Mouse (Mus musculus) CH12.LX (cell line): ENCODE measurements around the gene Neurl4. TPM values are rescaled to one million over a fixed set of nuclear protein-coding genes. Genes with fewer than 3 reads are reported as not detected.

ENCODE experiments used
- DNase-seq: peaks from one replicate; pipeline ENCODE4 v3.0.0-alpha.2; 2013; ENCODE audit errors: extremely low read depth
- H3K27ac ChIP-seq: 2 replicates; pipeline ENCODE4 v1.5.1; 2012; ENCODE audit warnings: low read depth, mild to moderate bottlenecking, control low read depth, moderate library complexity; ENCODE audit not compliant: insufficient read depth
- H3K27me3 ChIP-seq: replicated peaks from 2 replicates; pipeline ENCODE3; 2012; ENCODE audit warnings: inconsistent platforms
- H3K36me3 ChIP-seq, 2 experiments: replicated peaks in 1 of 2; 2 replicates each; pipeline versions ENCODE3 to v1.6.1; 2012; ENCODE audit warnings: inconsistent platforms in 1 of 2, low read length in 1 of 2, mild to moderate bottlenecking in 1 of 2, mixed read lengths in 1 of 2, moderate library complexity in 1 of 2; ENCODE audit not compliant: control insufficient read depth in 1 of 2, insufficient read depth in 1 of 2
- H3K4me1 ChIP-seq, 2 experiments: 2 replicates each; pipeline ENCODE4 v1.6.1; 2012; ENCODE audit warnings: inconsistent platforms in 1 of 2, moderate library complexity in 1 of 2; ENCODE audit not compliant: insufficient read depth in 2 of 2, control insufficient read depth in 1 of 2
- H3K4me2 ChIP-seq: 2 replicates; pipeline ENCODE4 v1.6.1; 2012; ENCODE audit warnings: low read depth, mild to moderate bottlenecking, control low read depth; ENCODE audit not compliant: poor library complexity, insufficient read depth, severe bottlenecking
- H3K4me3 ChIP-seq, 3 experiments: fragments of 150-350 bp in 1 of 3; sonication (generic) in 1 of 3; replicated peaks in 1 of 3; 2 replicates each; pipeline versions ENCODE3 to v1.5.1; 2011 to 2012; ENCODE audit warnings: low read depth in 2 of 3, low read length in 2 of 3, mild to moderate bottlenecking in 2 of 3, moderate library complexity in 2 of 3, control low read depth in 1 of 3, improper control_type of control experiment in 1 of 3, inconsistent platforms in 1 of 3, mixed read lengths in 1 of 3; ENCODE audit not compliant: poor library complexity in 1 of 3
- H3K79me2 ChIP-seq: replicated peaks from 2 replicates; pipeline ENCODE4 v1.6.1; 2012; ENCODE audit warnings: mild to moderate bottlenecking, moderate library complexity; ENCODE audit not compliant: control insufficient read depth, poor library complexity, insufficient read depth, severe bottlenecking; ENCODE audit errors: extremely low read depth
- H3K9ac ChIP-seq: 2 replicates; pipeline ENCODE4 v1.6.1; 2012; ENCODE audit warnings: low read depth, mild to moderate bottlenecking, control low read depth, moderate library complexity; ENCODE audit not compliant: insufficient read depth
- H3K9me3 ChIP-seq: replicated peaks from 2 replicates; pipeline ENCODE3; 2012; ENCODE audit warnings: low read length, inconsistent platforms, mixed read lengths
- CHD1 ChIP-seq: IDR thresholded peaks from 2 replicates; pipeline ENCODE4 v1.6.1; 2012; ENCODE audit warnings: low read depth, low read length, improper control_type of control experiment, inconsistent platforms
- CHD2 ChIP-seq: IDR thresholded peaks from 2 replicates; pipeline ENCODE4 v1.6.1; 2011; ENCODE audit warnings: low read length, improper control_type of control experiment
- CTCF ChIP-seq, 2 experiments: IDR thresholded peaks in 1 of 2; conservative IDR thresholded peaks in 1 of 2; 2 replicates each; pipeline ENCODE4 v1.5.1; 2011 to 2012; ENCODE audit warnings: low read depth in 2 of 2, low read length in 2 of 2, improper control_type of control experiment in 1 of 2, inconsistent platforms in 1 of 2, mild to moderate bottlenecking in 1 of 2, moderate library complexity in 1 of 2
- ELF1 ChIP-seq: IDR thresholded peaks from 2 replicates; pipeline ENCODE4 v1.6.1; 2014; ENCODE audit warnings: low read depth, mild to moderate bottlenecking, inconsistent platforms, low read length, improper control_type of control experiment
- IRF4 ChIP-seq: IDR thresholded peaks from 2 replicates; pipeline ENCODE4 v1.6.1; 2014; ENCODE audit warnings: low read depth, mild to moderate bottlenecking, inconsistent platforms, low read length, improper control_type of control experiment
- JUN ChIP-seq: IDR thresholded peaks from 2 replicates; pipeline ENCODE4 v1.6.1; 2011; ENCODE audit warnings: low read depth, mild to moderate bottlenecking, low read length, improper control_type of control experiment, moderate library complexity; ENCODE audit not compliant: insufficient read depth
- JUND ChIP-seq: conservative IDR thresholded peaks from 2 replicates; pipeline ENCODE4 v1.6.1; 2011; ENCODE audit warnings: low read depth, low read length, improper control_type of control experiment
- KAT2A ChIP-seq: IDR thresholded peaks from 2 replicates; pipeline ENCODE4 v1.6.1; 2012; ENCODE audit warnings: low read length, improper control_type of control experiment, inconsistent platforms; ENCODE audit not compliant: insufficient replicate concordance
- MAX ChIP-seq: IDR thresholded peaks from 2 replicates; pipeline ENCODE4 v1.6.1; 2011; ENCODE audit warnings: low read length, improper control_type of control experiment
- MEF2A ChIP-seq: IDR thresholded peaks from 2 replicates; pipeline ENCODE4 v1.6.1; 2014; ENCODE audit warnings: low read depth, mild to moderate bottlenecking, inconsistent platforms, low read length, improper control_type of control experiment, borderline replicate concordance
- MXI1 ChIP-seq: IDR thresholded peaks from 2 replicates; pipeline ENCODE4 v1.6.1; 2011; ENCODE audit warnings: mild to moderate bottlenecking, low read depth, low read length, improper control_type of control experiment
- MYC ChIP-seq: IDR thresholded peaks from 2 replicates; pipeline ENCODE4 v1.6.1; 2011; ENCODE audit warnings: low read depth, mild to moderate bottlenecking, improper control_type of control experiment, low read length
- NELFE ChIP-seq: IDR thresholded peaks from 2 replicates; pipeline ENCODE4 v1.6.1; 2011; ENCODE audit warnings: low read depth, low read length, improper control_type of control experiment
- RAD21 ChIP-seq: IDR thresholded peaks from 2 replicates; pipeline ENCODE4 v1.6.1; 2011; ENCODE audit warnings: low read depth, mild to moderate bottlenecking, low read length, improper control_type of control experiment, moderate library complexity
- SMC3 ChIP-seq: IDR thresholded peaks from 2 replicates; pipeline ENCODE4 v1.6.1; 2011; ENCODE audit warnings: low read depth, low read length, improper control_type of control experiment
- TBP ChIP-seq: conservative IDR thresholded peaks from 2 replicates; pipeline ENCODE4 v1.6.1; 2011; ENCODE audit warnings: low read depth, low read length, improper control_type of control experiment
- UBTF ChIP-seq: IDR thresholded peaks from 2 replicates; pipeline ENCODE4 v1.6.1; 2012; ENCODE audit warnings: low read depth, mild to moderate bottlenecking, inconsistent platforms, low read length, improper control_type of control experiment, moderate library complexity
- USF1 ChIP-seq: IDR thresholded peaks from 2 replicates; pipeline ENCODE4 v1.6.1; 2014; ENCODE audit warnings: low read depth, mild to moderate bottlenecking, inconsistent platforms, low read length, improper control_type of control experiment
- ZKSCAN1 ChIP-seq: IDR thresholded peaks from 2 replicates; pipeline ENCODE4 v1.6.1; 2012; ENCODE audit warnings: low read depth, inconsistent platforms, low read length, improper control_type of control experiment, borderline replicate concordance
- dilution Hi-C: fragments of 300-500 bp; cut with MboI; formaldehyde crosslinking; loops from 2 replicates; pipeline ENCODE4 v1.14.3; 2020; ENCODE audit warnings: low sequenced_read_pairs; ENCODE audit not compliant: extremely low pct_unique_long_range_greater_than_20kb, extremely low pct_ligation_motif_present
- in situ Hi-C: fragments of 300-500 bp; cut with MboI; formaldehyde crosslinking; loops from 3 replicates; pipeline ENCODE4 v1.14.3; 2019; ENCODE audit warnings: low sequenced_read_pairs, low pct_ligation_motif_present, low pct_unique_long_range_greater_than_20kb, mixed read lengths
- polyA plus RNA-seq: library from polyadenylated mRNA; unstranded; fragments of >175 nt; gene quantifications from 2 replicates; pipeline ENCODE4 v1.2.1, GENCODE M21; 2012; ENCODE audit warnings: low read depth; ENCODE audit not compliant: insufficient read length
- total RNA-seq, 2 experiments: library from RNA; depleted of rRNA; stranded (reverse); fragments of 300-350 nt in 1 of 2; fragments of >200 nt in 1 of 2; gene quantifications; 2 replicates each; pipeline ENCODE4 v1.2.3; 2012 to 2014

Gene Neurl4
- total and polyA plus RNA-seq, 3 experiments: 21.4 to 51.0 (median 40.1) TPM

DNA sequence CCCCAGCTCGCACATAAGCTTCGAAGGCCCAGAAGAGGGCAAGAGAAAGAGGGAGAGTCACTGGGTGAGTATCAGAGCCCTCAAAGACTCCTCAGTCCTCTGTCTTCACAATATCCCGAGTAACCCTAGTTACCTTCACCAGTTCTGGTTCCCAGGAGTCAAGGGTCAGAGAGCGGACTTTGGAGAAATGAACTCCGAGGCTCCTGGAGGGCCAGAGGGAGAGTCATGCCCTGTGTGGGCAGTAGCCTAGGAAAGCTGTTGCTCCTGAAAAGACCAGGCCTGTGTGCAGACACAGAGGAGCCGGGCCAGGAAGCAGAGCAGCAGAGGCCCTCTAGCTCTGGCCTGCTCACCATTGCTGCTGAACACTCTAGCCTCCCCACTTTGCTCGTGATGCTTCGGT, 16.2 kb upstream of the Neurl4 start:
- dilution Hi-C loops (no loop called here), in situ Hi-C loops (loop anchor here (5.0 kb wide), 1 partner anchor 33 kb away; no protein-coding TSS in a partner anchor)
- H3K4me2 ChIP-seq: no peak overlapping the region
- no peaks in the 10 kb centered on the region for H3K79me2 ChIP-seq
- H3K27ac ChIP-seq: no peak overlapping the region
- H3K36me3 ChIP-seq: peaks cover 21 to 84% of the 10 kb centered on the region in 2 experiments
- DNase-seq: no peak
- H3K27me3 ChIP-seq: no peaks in the 10 kb centered on the region
- TF ChIP-seq SMC3 (no peak), MEF2A (no peak), ZKSCAN1 (no peak)
- peaks cover 8 to 22% of the 10 kb centered on the region in 2 experiments for H3K4me1 ChIP-seq
- no peak overlapping the region for H3K9ac ChIP-seq
- H3K9me3 ChIP-seq: peaks cover 10% of the 10 kb centered on the region
- no peak overlapping the region for H3K4me3 ChIP-seq

DNA sequence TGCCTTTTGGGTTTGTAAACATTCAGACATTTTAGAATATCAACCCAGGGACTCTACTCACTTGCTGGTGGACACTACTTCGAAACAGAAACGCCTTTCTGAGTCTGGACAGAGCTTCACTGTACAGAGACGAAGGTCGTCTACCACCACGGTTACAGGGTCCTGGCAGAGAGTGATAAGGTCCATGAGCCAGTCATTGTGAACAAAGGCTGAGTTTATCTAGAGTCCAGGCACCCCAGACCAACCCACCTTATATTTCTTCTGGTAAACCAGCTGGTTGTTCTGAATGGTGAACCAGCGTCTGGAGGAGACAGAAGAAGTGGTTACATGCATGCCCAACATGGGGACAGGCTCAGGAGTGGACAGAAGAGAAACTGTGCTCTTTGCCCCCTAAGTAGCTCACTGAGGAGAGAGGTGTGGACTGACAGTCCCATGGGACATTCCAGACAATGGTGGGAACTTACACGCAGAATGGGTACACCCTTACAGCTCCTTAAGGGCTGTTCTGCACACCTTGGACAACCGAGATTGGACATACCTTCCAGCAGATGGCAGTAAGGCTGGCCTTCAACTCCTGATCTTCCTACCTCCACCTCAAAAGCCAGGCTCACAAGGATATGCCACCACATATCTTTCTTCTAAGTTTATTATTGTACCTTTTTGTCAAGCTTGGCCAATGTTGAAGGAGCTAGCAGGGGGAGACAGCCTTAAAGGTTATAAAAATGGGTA, 13.8 kb upstream of the Neurl4 start:
- H3K4me2 ChIP-seq: no peak overlapping the region
- no peak overlapping the region for H3K4me3 ChIP-seq

DNA sequence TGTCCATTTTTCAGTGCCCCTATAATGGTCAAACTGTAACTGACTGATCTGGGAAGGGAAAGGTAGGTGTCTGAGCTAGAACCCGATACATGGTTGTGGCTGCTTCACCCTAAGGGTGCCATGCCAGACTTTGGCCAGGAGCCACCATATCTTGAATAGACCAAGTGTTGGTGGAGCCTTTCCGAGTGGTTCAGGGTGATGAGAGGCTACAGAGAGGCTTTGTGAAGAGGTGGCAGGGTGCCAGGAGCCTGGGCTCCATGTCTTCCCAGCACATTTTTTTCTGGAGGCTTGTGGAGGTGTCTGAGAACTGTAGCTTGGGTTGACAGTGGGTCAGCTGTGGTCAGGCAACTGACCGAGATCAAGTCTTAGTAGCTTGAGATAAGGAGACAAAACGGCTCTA, 9.4 kb upstream of the Neurl4 start:
- Histone ChIP-seq H3K9ac (no peak overlapping the region), H3K79me2 (no peaks in the 10 kb centered on the region), H3K4me3 (no peak overlapping the region), H3K27ac (no peak overlapping the region), H3K27me3 (no peaks in the 10 kb centered on the region), H3K36me3 (peaks cover 3 to 60% of the 10 kb centered on the region in 2 experiments), H3K4me1 (peaks cover 5 to 22% of the 10 kb centered on the region in 2 experiments; a peak in 3 of 4 replicates), H3K9me3 (no peaks in the 10 kb centered on the region), H3K4me2 (no peak overlapping the region)
- no peak for TF ChIP-seq MXI1
- TF ChIP-seq UBTF: no peak
- no peak for TF ChIP-seq CHD2
- no peak for TF ChIP-seq NELFE
- TF ChIP-seq JUN: no peak
- TF ChIP-seq MYC: no peak
- TF ChIP-seq ELF1: no peak
- no peak for TF ChIP-seq CHD1
- no peak for TF ChIP-seq RAD21
- TF ChIP-seq IRF4: no peak
- no peak for TF ChIP-seq TBP
- dilution Hi-C loops: no loop called here
- DNase-seq: no peak
- in situ Hi-C loops: no loop called here

More for the DNA sequence above, 13.8 kb upstream of the Neurl4 start:
- no peak for DNase-seq
- no peak overlapping the region for H3K27ac ChIP-seq
- peaks cover 23 to 96% of the 10 kb centered on the region in 2 experiments for H3K36me3 ChIP-seq
- TF ChIP-seq SMC3 (peak; percentile 66), RAD21 (peak; percentile 44), JUND (no peak), MAX (no peak), USF1 (no peak), CHD1 (no peak), KAT2A (no peak), CTCF (conservative IDR thresholded peaks at IDR 0.05 in 1 of 2, IDR thresholded peaks at IDR 0.05 in 1 of 2; ENCODE audit: low read depth in 2 of 2, low read length in 2 of 2) (peak in 1 of 2 experiments; percentile 64; a peak in 2 of 4 replicates)
- no peaks in the 10 kb centered on the region for H3K79me2 ChIP-seq
- H3K27me3 ChIP-seq: no peaks in the 10 kb centered on the region
- in situ Hi-C loops (no loop called here), dilution Hi-C loops (no loop called here)
- peaks cover 10% of the 10 kb centered on the region for H3K9me3 ChIP-seq
- no peak overlapping the region for H3K9ac ChIP-seq
- H3K4me1 ChIP-seq: peaks cover 0 to 4% of the 10 kb centered on the region in 2 experiments; a peak in 2 of 4 replicates
